Mouse (Mus musculus) myocyte (in vitro differentiated cells): ENCODE results near the gene Gm47995. TPM values are rescaled to one million over a fixed set of nuclear protein-coding genes. Genes with fewer than 3 reads are reported as not detected.

Experiments used
- H3K27me3 ChIP-seq: one replicate; pipeline ENCODE4 v1.6.1; 2011; ENCODE audit not compliant: control insufficient read depth, insufficient read depth, insufficient read length
- H3K36me3 ChIP-seq: one replicate; pipeline ENCODE4 v1.6.1; 2011; ENCODE audit not compliant: control insufficient read depth, insufficient read depth
- H3K4me2 ChIP-seq: one replicate; pipeline ENCODE4 v1.6.1; 2011; ENCODE audit warnings: low read depth, control low read depth
- H3K4me3 ChIP-seq: one replicate; pipeline ENCODE4 v1.5.1; 2011; ENCODE audit warnings: mild to moderate bottlenecking, control low read depth, moderate library complexity
- H3K79me2 ChIP-seq: one replicate; pipeline ENCODE4 v1.6.1; 2011; ENCODE audit not compliant: control insufficient read depth, insufficient read depth
- H3ac ChIP-seq: one replicate; pipeline ENCODE4 v1.6.1; 2011; ENCODE audit not compliant: control insufficient read depth, insufficient read length
- CEBPB ChIP-seq: IDR thresholded peaks from 2 replicates; pipeline ENCODE4 v1.6.1; 2011; ENCODE audit warnings: mild to moderate bottlenecking, moderate library complexity; ENCODE audit not compliant: poor library complexity, insufficient read depth, severe bottlenecking
- E2F4 ChIP-seq: IDR thresholded peaks from one replicate; pipeline ENCODE4 v1.6.1; 2011; ENCODE audit warnings: mild to moderate bottlenecking, control low read depth, moderate library complexity; ENCODE audit not compliant: insufficient read depth
- MAX ChIP-seq: IDR thresholded peaks from one replicate; pipeline ENCODE4 v1.6.1; 2011; ENCODE audit warnings: low read depth, mild to moderate bottlenecking, control low read depth
- MYOD1 ChIP-seq, 3 experiments: IDR thresholded peaks; one replicate each; pipeline ENCODE4 v1.6.1; 2011; ENCODE audit warnings: control low read depth in 2 of 3, low read depth in 2 of 3, mild to moderate bottlenecking in 2 of 3, moderate library complexity in 1 of 3; ENCODE audit not compliant: insufficient read length in 2 of 3, control insufficient read depth in 1 of 3
- MYOG ChIP-seq, 3 experiments: IDR thresholded peaks; one replicate each; pipeline ENCODE4 v1.6.1; 2011; ENCODE audit warnings: control low read depth in 2 of 3, low read depth in 2 of 3, mild to moderate bottlenecking in 2 of 3; ENCODE audit not compliant: insufficient read length in 2 of 3, control insufficient read depth in 1 of 3, insufficient read depth in 1 of 3
- POLR2A ChIP-seq: IDR thresholded peaks from one replicate; pipeline ENCODE4 v1.6.1; 2011; ENCODE audit warnings: low read depth, mild to moderate bottlenecking, control low read depth, moderate library complexity; ENCODE audit not compliant: insufficient read length
- POLR2AphosphoS2 ChIP-seq: IDR thresholded peaks from one replicate; pipeline ENCODE4 v1.6.1; 2011; ENCODE audit warnings: low read depth, control low read depth; ENCODE audit not compliant: insufficient read length
- REST ChIP-seq: IDR thresholded peaks from one replicate; pipeline ENCODE4 v1.6.1; 2011; ENCODE audit warnings: mild to moderate bottlenecking, control low read depth, moderate library complexity; ENCODE audit not compliant: insufficient read depth, insufficient read length
- SRF ChIP-seq: IDR thresholded peaks from one replicate; pipeline ENCODE4 v1.6.1; 2011; ENCODE audit warnings: low read depth; ENCODE audit not compliant: control insufficient read depth, insufficient read length
- TCF12 ChIP-seq: IDR thresholded peaks from one replicate; pipeline ENCODE4 v1.6.1; 2011; ENCODE audit warnings: mild to moderate bottlenecking, control low read depth; ENCODE audit not compliant: poor library complexity, insufficient read depth, severe bottlenecking
- TCF3 ChIP-seq: IDR thresholded peaks from one replicate; pipeline ENCODE4 v1.6.1; 2011; ENCODE audit warnings: low read depth, control low read depth; ENCODE audit not compliant: insufficient read length
- USF1 ChIP-seq: IDR thresholded peaks from one replicate; pipeline ENCODE4 v1.6.1; 2011; ENCODE audit warnings: low read depth, mild to moderate bottlenecking, control low read depth, moderate library complexity
- polyA plus RNA-seq: library from polyadenylated mRNA; unstranded; fragments of >200 nt; fragmentation: generic; extraction: Trizol; gene quantifications from one replicate; pipeline ENCODE4 v1.2.1, GENCODE M21; 2012; ENCODE audit warnings: missing spikeins

Gene Gm47995
- polyA plus RNA-seq, 1 experiment = 0.23 TPM

- no peak overlapping the region for H3K4me2 ChIP-seq
- TF ChIP-seq E2F4 (no peak), MYOG (IDR thresholded peaks at IDR 0.05; ENCODE audit: control insufficient read depth in 1 of 3, insufficient read depth in 1 of 3, insufficient read length in 2 of 3, low read depth in 2 of 3) (no peak), SRF (no peak), MYOD1 (IDR thresholded peaks at IDR 0.05; ENCODE audit: control insufficient read depth in 1 of 3, insufficient read length in 2 of 3, low read depth in 2 of 3) (no peak), MAX (no peak), POLR2A (no peak), POLR2AphosphoS2 (no peak), USF1 (no peak), TCF3 (no peak), CEBPB (no peak), TCF12 (no peak), REST (no peak)
These were observed 41.2 kb upstream of the Gm47995 start for GRCm38 (mm10) chr1:151156777-151157632.

DNA sequence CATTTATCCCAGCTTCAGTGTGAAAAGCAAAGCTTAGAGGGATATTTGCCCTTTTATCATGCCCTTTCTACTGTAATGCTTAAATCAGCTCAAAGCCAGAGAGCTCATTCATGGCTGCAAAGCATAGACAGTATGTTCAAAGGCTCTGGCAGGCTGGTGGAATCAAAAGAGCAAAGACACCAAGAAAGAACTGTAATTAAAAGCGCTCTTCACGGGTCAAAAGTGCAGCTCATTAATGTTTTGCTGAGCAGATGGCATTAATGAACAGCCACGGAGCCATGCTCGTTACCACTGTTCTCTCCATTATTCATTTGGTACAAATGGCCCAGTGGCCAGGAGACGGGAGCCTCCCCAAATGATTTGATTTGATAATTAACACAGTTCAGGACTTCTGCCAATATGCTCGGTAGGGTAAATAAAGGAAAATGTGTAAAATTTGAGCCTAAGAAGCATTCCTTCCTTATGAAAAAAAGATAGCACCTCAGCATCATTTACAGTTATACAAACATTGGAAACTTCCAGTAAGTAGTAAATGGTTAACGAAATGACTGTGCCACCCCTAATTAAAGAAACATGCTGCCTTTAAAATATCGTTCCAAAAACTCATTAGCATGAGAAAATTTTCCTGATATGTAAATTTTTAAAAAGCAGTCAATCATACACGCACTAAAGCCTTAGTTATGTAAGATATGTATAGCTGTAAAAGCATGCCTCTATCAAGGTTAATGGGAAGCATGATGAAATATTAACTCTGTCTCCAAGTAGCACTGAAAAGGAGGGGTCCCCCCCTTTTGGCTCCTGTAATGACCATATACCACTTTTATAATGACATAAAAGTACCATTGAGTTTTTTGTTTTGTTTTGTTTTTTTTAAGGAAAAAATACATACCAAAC is 40.0 kb upstream of the Gm47995 start:
- H3K79me2 ChIP-seq = no peaks in the 10 kb centered on the region
- no peaks in the 10 kb centered on the region for H3K36me3 ChIP-seq
- H3K4me2 ChIP-seq = no peak overlapping the region
- no peak for TF ChIP-seq CEBPB
- no peak for TF ChIP-seq E2F4
- TF ChIP-seq REST = no peak
- TF ChIP-seq TCF3 = no peak
- no peak for TF ChIP-seq MYOG (IDR thresholded peaks at IDR 0.05; ENCODE audit: control insufficient read depth in 1 of 3, insufficient read depth in 1 of 3, insufficient read length in 2 of 3, low read depth in 2 of 3)
- no peak for TF ChIP-seq MAX
- no peak for TF ChIP-seq POLR2AphosphoS2
- no peak for TF ChIP-seq TCF12
- no peak for TF ChIP-seq MYOD1 (IDR thresholded peaks at IDR 0.05; ENCODE audit: control insufficient read depth in 1 of 3, insufficient read length in 2 of 3, low read depth in 2 of 3)
- no peak for TF ChIP-seq USF1
- TF ChIP-seq POLR2A = no peak
- no peak for TF ChIP-seq SRF
- H3K4me3 ChIP-seq = no peak overlapping the region
- no peak overlapping the region for H3ac ChIP-seq
- H3K27me3 ChIP-seq = no peaks in the 10 kb centered on the region

More at GRCm38 (mm10) chr1:151156777-151157632, 41.2 kb upstream of the Gm47995 start:
- Histone ChIP-seq H3K79me2 (no peaks in the 10 kb centered on the region), H3K4me3 (no peak overlapping the region), H3K36me3 (no peaks in the 10 kb centered on the region), H3ac (no peak overlapping the region), H3K27me3 (no peaks in the 10 kb centered on the region)

DNA sequence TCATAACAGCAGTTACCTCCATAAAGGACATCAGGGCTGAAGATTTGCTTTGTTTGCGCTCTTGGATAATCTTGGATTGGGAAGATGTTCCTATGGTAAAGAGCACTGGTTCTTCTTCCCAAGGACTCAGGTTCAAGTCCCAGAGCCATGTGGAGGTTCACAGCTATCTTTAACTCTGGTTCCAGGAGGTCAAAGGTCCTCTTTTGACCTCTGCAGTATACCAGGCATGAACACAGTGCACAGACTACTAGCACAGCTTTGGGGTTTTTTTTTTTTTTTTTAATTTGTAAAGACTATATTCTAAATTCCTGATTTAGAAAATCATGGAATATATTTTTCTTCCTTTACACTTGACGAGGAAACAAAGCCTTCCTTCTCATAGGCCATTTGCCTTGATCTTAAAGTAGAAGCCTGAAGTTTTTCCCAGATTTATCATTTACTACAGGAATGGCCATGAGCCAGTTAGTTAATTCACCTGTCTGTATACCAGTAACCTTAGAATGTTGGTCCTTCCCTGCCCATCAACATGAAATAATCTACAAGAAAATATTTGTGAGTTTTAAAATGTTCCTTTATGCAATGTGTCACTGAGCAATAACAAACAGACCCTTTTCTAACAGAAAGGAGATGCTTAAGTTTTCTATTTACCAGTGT is 39.3 kb upstream of the Gm47995 start:
- Histone ChIP-seq H3K36me3 (no peaks in the 10 kb centered on the region), H3ac (no peak overlapping the region), H3K27me3 (no peaks in the 10 kb centered on the region), H3K4me3 (no peak overlapping the region), H3K4me2 (no peak overlapping the region), H3K79me2 (no peaks in the 10 kb centered on the region)
- no peak for TF ChIP-seq REST

DNA sequence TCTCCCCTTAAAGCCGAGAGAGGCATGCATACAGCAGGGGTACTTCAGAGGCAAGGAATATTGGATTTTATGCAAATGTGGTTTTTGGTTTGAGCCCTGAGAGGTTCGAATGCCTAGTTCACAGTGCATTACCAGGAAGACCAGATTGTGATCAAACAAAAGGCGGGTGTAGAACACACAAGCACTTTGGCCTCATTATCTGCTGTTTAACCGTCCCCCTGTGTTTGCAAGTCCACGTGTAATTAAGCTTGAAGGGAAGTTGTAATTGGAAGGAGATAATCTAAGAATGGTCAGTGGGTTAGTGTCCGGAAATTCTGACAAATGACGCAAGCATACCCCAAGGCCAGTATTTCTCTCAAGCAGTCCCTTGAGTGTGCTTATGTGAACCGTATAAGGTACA is 32.2 kb upstream of the Gm47995 start:
- Histone ChIP-seq H3K4me2 (no peak overlapping the region), H3K27me3 (no peaks in the 10 kb centered on the region), H3ac (no peak overlapping the region), H3K36me3 (no peaks in the 10 kb centered on the region), H3K4me3 (no peak overlapping the region), H3K79me2 (no peaks in the 10 kb centered on the region)
- TF ChIP-seq TCF12 (no peak), MAX (no peak), POLR2AphosphoS2 (no peak), POLR2A (no peak), REST (no peak), CEBPB (no peak), SRF (no peak), E2F4 (no peak), MYOG (IDR thresholded peaks at IDR 0.05; ENCODE audit: control insufficient read depth in 1 of 3, insufficient read depth in 1 of 3, insufficient read length in 2 of 3, low read depth in 2 of 3) (no peak), MYOD1 (IDR thresholded peaks at IDR 0.05; ENCODE audit: control insufficient read depth in 1 of 3, insufficient read length in 2 of 3, low read depth in 2 of 3) (no peak), TCF3 (no peak), USF1 (no peak)
